Mouse (Mus musculus) midbrain, embryonic 14.5 days (tissue): ENCODE measurements around the gene Prex1. TPM values are rescaled to one million over a fixed set of nuclear protein-coding genes. Genes with fewer than 3 reads are reported as not detected.
"Not testable (repeated sequence)": the region's sequence is repeated elsewhere in the genome, so short reads cannot be mapped to it uniquely, and the experiment has no call there.

ENCODE experiments used
- ATAC-seq: fragments of 200-750 bp; cut with Nextera tagmentation; 2 replicates; pipeline ENCODE4 v1.8.0; 2017; ENCODE audit warnings: moderate number of reproducible peaks, moderate library complexity; ENCODE audit not compliant: low FRiP score, low TSS enrichment
- DNase-seq: peaks from one replicate; pipeline ENCODE4 v3.0.0-alpha.2; 2015
- H3K27ac ChIP-seq: fragments of 300-500 bp; sonication (generic); replicated peaks from 2 replicates; pipeline ENCODE4 v1.5.1; 2014; ENCODE audit warnings: mild to moderate bottlenecking, low read depth, low read length, moderate library complexity
- H3K27me3 ChIP-seq: fragments of 300-500 bp; sonication (generic); 2 replicates; pipeline ENCODE4 v1.6.1; 2014; ENCODE audit warnings: low read length, control low read depth, mixed read lengths; ENCODE audit not compliant: control insufficient read depth, insufficient read depth
- H3K36me3 ChIP-seq: fragments of 300-500 bp; sonication (generic); 2 replicates; pipeline ENCODE4 v1.6.1; 2014; ENCODE audit warnings: low read length, control low read depth; ENCODE audit not compliant: control insufficient read depth, insufficient read depth
- H3K4me1 ChIP-seq: fragments of 300-500 bp; sonication (generic); 2 replicates; pipeline ENCODE4 v1.6.1; 2014; ENCODE audit warnings: mild to moderate bottlenecking, antibody characterized with exemption, low read length, control low read depth; ENCODE audit not compliant: control insufficient read depth, insufficient read depth
- H3K4me2 ChIP-seq: fragments of 300-500 bp; sonication (generic); 2 replicates; pipeline ENCODE4 v1.6.1; 2014; ENCODE audit warnings: mild to moderate bottlenecking, low read length, moderate library complexity
- H3K4me3 ChIP-seq: fragments of 300-500 bp; sonication (generic); replicated peaks from 2 replicates; pipeline ENCODE4 v1.5.1; 2014; ENCODE audit warnings: low read depth, low read length
- H3K9ac ChIP-seq: fragments of 300-500 bp; sonication (generic); replicated peaks from 2 replicates; pipeline ENCODE4 v1.6.1; 2014; ENCODE audit warnings: mild to moderate bottlenecking, low read length, moderate library complexity
- H3K9me3 ChIP-seq: fragments of 300-500 bp; sonication (generic); 2 replicates; pipeline ENCODE4 v1.6.1; 2016; ENCODE audit warnings: low read length, control low read depth, mixed read lengths; ENCODE audit not compliant: control insufficient read depth
- WGBS: fragments of 180-500 bp; shearing (Covaris S2); extraction: QIAGEN DNeasy Blood & Tissue Kit; methylation state at CpG from one replicate; pipeline ENCODE4 v1.1.7; 2014; 5-methylcytosine and 5-hydroxymethylcytosine counted together
- polyA plus RNA-seq: library from polyadenylated mRNA; unstranded; fragments of >200 nt; fragmentation: Nextera tagmentation; extraction: Ambion mirVana; gene quantifications from 2 replicates; pipeline ENCODE4 v1.2.1, GENCODE M21; 2014

Gene Prex1
- polyA plus RNA-seq, result 20.3 and 24.2 TPM in 2 replicates

- Histone ChIP-seq H3K9ac (peak within 1 kb of the TSS; percentile 57), H3K4me3 (peak within 1 kb of the TSS; percentile 64), H3K27me3 (no peaks in the 10 kb centered on the region), H3K4me2 (peak within 1 kb of the TSS; percentile 81), H3K27ac (peak within 1 kb of the TSS; percentile 70), H3K36me3 (no peaks in the 10 kb centered on the region), H3K4me1 (peaks cover 19% of the 10 kb centered on the region; the same call in 1 of the 2 replicates), H3K9me3 (no peaks in the 10 kb centered on the region)
- DNase-seq (peak; percentile 98), ATAC-seq (peak; percentile 91)
- under 1% methylated on average over 68 of the region's 69 CpGs for WGBS
Measured at GRCm38 (mm10) chr2:166713690-166714426, at the start of gene Prex1. Gene Prex1 (minus strand): TSS chr2:166713832.

GRCm38 (mm10) chr2:166757969-166758368, 44.3 kb upstream of the Prex1 start:
- H3K4me1 ChIP-seq, result no peaks in the 10 kb centered on the region
- no peaks in the 10 kb centered on the region for H3K27me3 ChIP-seq
- H3K4me3 ChIP-seq, result no peak overlapping the region
- no peak overlapping the region for H3K4me2 ChIP-seq
- WGBS, result 50% methylated on average over 3 of the region's 3 CpGs
- H3K36me3 ChIP-seq, result no peaks in the 10 kb centered on the region
- ATAC-seq, result no peak
- no peaks in the 10 kb centered on the region for H3K9me3 ChIP-seq
- DNase-seq, result no peak
- no peak overlapping the region for H3K9ac ChIP-seq
- no peak overlapping the region for H3K27ac ChIP-seq

DNA sequence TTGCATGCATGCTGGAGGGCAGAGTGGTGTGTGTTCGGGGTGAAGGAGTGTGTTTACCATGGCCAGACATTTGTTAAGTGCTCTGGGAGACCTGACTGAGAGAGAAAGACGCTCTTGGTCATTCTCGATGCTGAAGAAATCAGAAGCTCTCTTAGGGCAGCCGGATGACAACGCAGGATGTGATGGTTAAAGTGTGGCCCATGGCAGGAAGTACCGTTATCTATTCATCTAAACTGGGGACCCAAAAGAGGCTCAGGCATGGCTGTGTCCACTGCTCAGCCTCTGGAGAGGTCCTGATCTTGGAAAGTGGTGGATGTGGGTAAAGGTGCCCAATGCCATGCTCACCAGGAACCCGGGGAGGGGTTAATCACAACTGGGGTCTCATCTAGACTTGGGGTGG, 41.1 kb upstream of the Prex1 start:
- Histone ChIP-seq H3K4me2 (no peak overlapping the region), H3K27ac (no peak overlapping the region), H3K4me3 (no peak overlapping the region), H3K36me3 (no peaks in the 10 kb centered on the region), H3K4me1 (no peaks in the 10 kb centered on the region), H3K9ac (no peak overlapping the region), H3K27me3 (no peaks in the 10 kb centered on the region), H3K9me3 (no peaks in the 10 kb centered on the region)
- 91% methylated on average over 7 of the region's 7 CpGs for WGBS
- no peak for DNase-seq
- no peak for ATAC-seq

- no peak for DNase-seq
- Histone ChIP-seq H3K4me1 (no peaks in the 10 kb centered on the region), H3K9me3 (no peaks in the 10 kb centered on the region), H3K4me3 (no peak overlapping the region), H3K27me3 (no peaks in the 10 kb centered on the region), H3K4me2 (no peak overlapping the region), H3K27ac (no peak overlapping the region), H3K36me3 (no peaks in the 10 kb centered on the region), H3K9ac (no peak overlapping the region)
- WGBS, result 81% methylated on average over 4 of the region's 4 CpGs
- ATAC-seq, result no peak
Measured at GRCm38 (mm10) chr2:166754194-166754593, 40.6 kb upstream of the Prex1 start.

- H3K4me2 ChIP-seq, result no peak overlapping the region
- H3K4me3 ChIP-seq, result no peak overlapping the region
- DNase-seq (no peak), ATAC-seq (no peak)
- 93% methylated on average over 6 of the region's 6 CpGs for WGBS
- H3K9me3 ChIP-seq, result no peaks in the 10 kb centered on the region
- H3K9ac ChIP-seq, result no peak overlapping the region
- H3K36me3 ChIP-seq, result no peaks in the 10 kb centered on the region
- no peaks in the 10 kb centered on the region for H3K27me3 ChIP-seq
- no peak overlapping the region for H3K27ac ChIP-seq
- no peaks in the 10 kb centered on the region for H3K4me1 ChIP-seq
Measured at GRCm38 (mm10) chr2:166750620-166751191, 37.1 kb upstream of the Prex1 start.

DNA sequence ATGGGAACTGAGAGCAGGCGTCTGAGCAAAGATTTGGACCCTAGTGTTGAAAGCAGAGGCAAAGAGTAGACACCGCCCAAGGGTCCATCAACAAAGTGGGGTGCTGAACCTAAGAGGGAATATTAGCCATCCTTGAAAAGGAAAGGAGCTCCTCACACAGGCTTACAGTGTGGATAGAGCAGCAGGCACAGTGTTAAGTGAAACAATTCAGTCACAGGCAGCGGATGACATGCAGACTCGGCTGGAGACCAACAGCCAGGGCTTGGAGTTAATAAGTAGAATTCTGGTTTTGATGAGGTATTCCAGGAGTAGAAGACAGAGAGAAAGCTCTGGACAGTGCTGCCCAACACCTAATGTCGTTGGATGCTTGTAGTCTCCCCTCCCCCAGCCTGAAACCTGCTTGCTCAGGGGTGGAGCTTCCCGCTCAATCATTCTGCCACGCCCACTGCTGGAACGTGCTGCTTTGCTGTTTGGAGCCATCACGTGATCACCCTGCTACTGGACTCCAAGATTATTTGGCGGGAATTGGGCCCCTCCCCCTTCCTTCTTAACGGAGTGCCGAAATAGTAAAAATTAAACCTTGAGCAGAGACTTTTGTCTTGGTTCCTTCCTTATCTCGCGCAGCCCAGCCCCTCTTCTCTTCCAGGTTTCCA, 32.8 kb upstream of the Prex1 start:
- ATAC-seq, H3K36me3 ChIP-seq, H3K4me1 ChIP-seq, H3K27me3 ChIP-seq, H3K9me3 ChIP-seq, H3K9ac ChIP-seq, H3K4me2 ChIP-seq, DNase-seq, H3K4me3 ChIP-seq, H3K27ac ChIP-seq: not testable (repeated sequence)
- 60% methylated on average over 14 of the region's 14 CpGs for WGBS

DNA sequence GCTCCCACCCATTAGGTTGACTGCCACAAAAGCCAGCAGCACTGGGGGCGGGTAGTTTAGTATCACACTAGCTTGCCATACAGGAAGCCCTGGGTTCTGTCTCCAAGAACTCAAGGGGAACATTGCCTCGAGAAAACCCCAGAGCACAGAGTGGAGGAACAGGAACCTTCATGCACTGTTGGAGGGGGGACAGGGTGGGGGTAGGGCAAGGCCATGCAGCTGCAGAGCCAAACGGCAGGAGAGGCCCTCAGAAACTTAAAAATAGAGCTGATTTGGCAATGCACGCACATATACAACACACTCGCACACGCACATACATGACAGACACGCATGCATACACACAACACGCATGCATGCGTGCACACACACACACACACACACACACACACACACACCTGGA, 32.2 kb upstream of the Prex1 start:
- no peak overlapping the region for H3K4me3 ChIP-seq
- H3K9ac ChIP-seq, result no peak overlapping the region
- no peaks in the 10 kb centered on the region for H3K9me3 ChIP-seq
- H3K4me1 ChIP-seq, result no peaks in the 10 kb centered on the region
- no peak overlapping the region for H3K4me2 ChIP-seq
- no peaks in the 10 kb centered on the region for H3K36me3 ChIP-seq
- no peak for DNase-seq
- no peak for ATAC-seq
- WGBS, result 88% methylated on average over 9 of the region's 9 CpGs
- H3K27me3 ChIP-seq, result no peaks in the 10 kb centered on the region
- H3K27ac ChIP-seq, result no peak overlapping the region

- no peak for DNase-seq
- no peaks in the 10 kb centered on the region for H3K4me1 ChIP-seq
- H3K27me3 ChIP-seq, result no peaks in the 10 kb centered on the region
- no peak overlapping the region for H3K9ac ChIP-seq
- H3K4me3 ChIP-seq, result no peak overlapping the region
- H3K9me3 ChIP-seq, result no peaks in the 10 kb centered on the region
- no peak overlapping the region for H3K27ac ChIP-seq
- no peak overlapping the region for H3K4me2 ChIP-seq
- H3K36me3 ChIP-seq, result no peaks in the 10 kb centered on the region
- no peak for ATAC-seq
- WGBS, result 82% methylated on average over 7 of the region's 7 CpGs
Measured at GRCm38 (mm10) chr2:166744433-166744832, 30.8 kb upstream of the Prex1 start.
